Mouse (Mus musculus): Measurements from ENCODE around the gene Rps3.
"Not testable (repeated sequence)": the region's sequence is repeated elsewhere in the genome, so short reads cannot be mapped to it uniquely, and the experiment has no call there.

The Rps3 gene

DNA sequence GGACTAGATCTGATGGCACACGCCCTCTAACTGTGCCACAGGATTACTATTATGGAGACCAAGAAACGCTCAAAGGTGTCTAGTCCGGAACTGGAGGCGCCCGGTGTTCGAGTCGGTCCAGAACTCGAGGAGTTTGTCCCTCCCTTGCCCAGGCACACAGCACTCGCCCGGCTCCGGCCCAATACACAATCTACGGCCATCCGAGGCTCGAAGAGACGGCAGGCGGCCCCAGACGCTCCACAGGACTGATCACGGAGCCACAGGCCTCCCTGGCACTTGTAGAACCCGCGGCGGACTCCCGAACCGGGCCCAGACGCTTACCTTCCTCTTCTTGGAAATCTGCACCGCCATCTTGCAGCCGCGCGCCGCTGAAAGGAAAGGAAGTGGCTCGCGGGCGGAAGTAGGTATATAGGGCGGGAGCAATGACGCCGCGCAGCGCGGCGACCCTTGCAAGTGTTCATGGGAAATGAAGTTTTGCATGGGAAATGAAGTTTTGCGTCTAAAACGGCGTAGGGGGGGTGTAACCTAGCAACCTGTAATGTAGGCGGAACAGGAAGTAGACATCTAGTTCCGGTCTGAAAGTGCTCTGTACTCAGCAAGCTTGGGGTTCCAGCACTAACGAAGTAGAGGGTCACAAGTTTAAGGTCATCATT lies at the start of gene Rps3:
Gene Rps3 (minus strand): TSS at position 468 of the 653 bp plus-strand sequence.
- peak; percentile 95 for DNase-seq

DNA sequence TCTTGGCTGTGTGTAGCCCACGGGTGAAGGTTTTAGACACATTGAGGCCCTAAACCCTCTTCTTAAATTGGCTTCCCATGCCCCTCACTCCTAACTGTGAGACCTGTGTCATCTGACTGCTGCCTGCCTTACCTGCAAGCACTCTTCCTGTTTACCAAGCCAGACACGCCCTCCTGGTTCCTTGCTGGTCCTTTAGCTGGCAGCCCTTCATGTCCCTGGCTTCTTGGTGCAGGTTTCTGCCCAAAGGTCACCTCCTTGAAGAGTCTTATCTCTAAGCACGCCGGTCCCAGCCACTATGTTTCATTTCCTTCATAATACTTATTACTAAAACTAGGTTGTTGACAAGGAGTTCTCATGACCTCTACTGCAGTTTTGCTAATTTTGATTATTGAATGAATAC lies 49.0 kb upstream of the Rps3 start:
- no peak for DNase-seq

DNA sequence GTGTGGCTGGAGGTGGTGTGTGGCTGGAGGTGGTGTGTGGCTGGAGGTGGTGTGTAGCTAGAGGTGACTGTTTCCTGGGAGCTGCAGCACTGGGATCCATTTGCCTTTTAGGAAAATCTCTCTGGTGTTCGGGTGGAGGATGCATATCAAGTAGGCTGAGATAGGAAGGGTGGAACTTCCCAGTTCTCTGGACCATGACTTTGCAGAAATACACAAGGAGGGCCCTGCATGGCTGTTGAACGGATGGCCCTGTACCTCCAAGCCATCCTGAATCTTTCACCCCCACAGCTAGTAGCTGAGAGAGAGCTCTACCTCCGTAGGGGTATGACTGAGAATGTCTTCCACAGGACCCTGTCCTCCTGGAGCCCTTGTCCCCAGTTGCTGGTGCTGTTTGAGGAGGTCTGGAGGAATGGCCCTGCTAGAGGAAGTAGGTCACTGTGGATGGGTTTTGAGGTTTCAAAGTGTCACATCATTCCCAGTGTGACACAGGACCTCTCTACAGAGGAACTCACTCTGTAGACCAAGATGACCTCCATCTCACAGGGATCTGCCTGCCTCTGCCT lies 48.0 kb upstream of the Rps3 start:
- no peak for DNase-seq

DNA sequence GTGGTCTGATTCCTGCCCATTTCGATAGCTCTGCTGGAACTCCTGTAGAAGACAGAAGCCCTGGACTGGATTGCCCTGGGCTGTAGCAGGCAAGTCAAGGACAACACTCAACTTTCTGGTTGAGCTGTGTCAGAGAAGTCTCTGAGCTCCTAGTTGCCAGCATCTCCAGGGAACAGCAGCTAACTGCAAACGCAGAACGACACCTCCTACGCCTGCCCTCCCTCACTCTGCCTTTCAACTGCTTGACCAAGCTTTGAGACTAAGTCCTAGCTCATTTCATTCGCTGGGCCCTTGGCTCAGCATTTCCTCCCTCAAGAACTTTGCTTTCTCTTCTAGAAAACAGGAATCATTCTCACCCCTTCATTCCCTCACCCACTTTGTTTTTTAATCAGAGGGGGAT lies 45.9 kb upstream of the Rps3 start:
- DNase-seq, result no peak

DNA sequence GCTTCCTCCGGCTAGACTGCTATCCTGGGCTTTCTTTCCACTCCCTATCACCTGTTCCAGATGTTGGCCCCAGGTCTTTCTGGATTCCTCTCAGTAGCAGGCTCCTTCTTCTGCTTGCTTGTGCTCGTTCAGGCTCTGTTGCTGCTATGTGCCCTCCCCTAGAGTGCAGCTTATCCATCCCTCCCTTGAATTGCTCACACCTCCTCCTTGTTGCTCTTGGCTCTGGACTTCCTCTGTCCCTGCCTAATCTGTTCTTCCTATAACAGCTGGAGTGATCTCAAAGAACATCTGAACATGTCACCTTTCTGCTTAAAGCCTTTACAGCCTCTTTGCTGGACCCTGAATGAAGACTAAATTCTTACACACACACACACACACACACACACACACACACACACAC lies 45.0 kb upstream of the Rps3 start:
- DNase-seq, result no peak

DNA sequence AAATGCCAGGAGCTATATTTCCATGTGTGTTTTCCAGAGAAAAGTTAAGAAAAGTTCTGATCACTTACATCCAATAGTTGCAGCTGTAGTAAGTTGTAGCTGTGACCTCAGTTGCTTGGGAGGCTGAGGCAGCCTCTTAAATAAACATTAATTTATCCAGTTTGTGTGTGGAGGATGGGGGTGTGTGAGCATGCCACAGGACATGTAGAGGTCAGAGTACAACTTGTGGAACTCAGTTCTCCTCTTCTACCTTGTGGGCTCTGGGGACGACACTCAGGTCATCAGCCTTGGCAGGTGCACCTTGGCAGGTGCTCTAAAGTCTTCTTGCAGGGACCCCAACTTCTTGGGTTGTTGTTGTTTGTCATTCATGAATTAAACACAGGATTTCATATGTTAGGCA lies 40.3 kb upstream of the Rps3 start:
- no peak for DNase-seq

DNA sequence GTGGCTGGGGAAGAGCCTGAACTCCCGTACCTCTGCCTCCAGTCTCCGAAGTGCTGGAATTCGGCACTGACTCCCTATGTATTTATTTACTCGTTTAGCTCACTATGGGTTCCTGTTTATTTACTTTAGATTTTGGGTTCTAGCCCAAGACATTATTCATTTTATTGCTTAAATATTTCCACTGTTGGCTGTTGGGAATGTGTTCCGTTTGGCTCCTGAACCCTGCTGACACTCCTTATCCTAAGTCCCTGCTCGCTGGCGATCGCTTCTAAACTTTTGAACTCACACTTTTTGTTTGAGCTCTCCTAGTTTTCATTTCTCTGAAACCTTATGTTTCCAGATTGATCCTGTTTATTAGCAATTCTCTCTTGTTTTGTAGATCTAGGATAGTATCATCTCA lies 39.6 kb upstream of the Rps3 start:
- DNase-seq, result no peak

DNA sequence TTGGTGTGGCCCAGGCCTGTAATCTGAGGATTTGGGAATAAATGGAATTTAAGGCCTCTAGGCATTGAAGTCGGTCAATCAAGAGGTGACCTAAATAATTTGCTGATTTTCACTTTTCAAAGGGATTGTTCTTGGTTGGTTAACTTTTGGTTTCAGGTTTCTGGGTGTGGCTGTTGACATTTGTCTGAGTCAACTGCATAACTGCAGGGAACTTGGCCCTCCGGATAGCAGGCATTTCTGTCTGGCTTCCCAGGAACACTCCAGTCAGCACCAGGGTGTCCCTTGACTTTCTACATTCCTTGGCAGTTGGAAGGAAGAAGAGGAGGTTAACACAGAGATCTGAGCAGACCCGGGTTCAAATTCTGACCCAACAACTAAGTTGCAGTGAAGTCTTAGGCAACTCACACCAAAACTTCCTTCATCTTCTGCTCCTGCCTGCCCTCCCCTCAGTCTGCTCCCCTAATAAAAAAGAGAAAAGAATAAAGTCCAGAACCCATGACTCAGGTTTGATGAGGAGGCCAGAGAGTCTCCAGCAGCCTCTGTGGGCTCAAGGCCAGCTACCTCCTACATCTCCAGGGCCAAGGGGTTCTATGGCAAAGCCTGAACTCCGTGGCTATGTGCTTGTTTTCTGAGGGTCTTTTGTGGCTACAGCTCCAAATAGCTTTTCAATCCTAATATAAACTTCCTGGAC lies 35.6 kb upstream of the Rps3 start:
- no peak for DNase-seq

DNA sequence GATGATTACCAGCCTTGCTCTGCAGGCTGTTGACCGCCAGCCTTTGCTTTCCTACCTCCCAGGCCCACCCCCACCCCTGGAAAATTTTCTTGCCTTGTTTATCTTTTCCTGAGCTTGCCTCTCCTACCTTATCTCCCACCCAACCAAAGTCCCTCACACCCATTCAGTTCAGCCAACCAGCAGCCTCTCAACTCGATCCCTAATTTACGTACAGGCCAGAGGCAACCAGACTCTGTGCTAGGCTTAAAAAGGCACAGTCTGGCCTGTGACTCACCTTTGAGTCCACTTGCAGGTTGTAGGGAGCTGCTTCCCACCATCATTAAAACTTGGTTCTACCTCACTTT lies 33.2 kb upstream of the Rps3 start:
- DNase-seq, result no peak

DNA sequence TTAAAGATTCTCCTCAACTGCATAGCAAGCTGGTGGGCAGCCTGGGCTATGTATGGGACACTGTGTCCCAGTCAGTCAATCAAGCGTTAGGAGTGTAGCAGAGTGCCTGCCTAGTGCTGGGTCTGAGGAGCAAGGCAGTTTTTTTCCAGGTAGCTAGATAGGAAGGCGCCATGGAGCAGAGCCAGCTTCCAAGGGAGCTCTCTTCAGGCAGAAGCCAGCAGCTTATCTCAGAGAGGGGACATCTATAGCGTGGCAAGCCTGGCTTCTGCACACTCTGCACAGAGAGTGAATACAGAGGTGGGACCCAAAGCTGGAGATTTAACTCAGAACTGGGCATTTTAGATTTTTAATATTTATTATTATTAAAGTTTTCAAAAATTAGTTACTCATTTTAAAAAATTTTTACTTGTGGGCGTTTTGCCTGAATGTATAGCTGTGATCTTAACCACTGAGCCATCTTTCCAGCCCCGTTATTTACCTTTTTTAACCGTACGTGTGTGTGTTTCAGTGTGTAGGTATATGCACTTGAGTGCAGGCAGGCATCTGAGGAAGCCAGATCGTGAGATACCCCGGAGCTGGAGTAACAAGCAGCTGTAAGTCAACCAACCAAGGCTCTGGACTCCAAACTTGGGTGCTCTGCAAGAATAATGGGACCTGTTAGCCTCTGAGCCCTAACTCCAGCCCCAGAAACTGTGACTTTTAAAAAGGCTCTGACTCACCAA lies 32.7 kb upstream of the Rps3 start:
- DNase-seq, result no peak

DNA sequence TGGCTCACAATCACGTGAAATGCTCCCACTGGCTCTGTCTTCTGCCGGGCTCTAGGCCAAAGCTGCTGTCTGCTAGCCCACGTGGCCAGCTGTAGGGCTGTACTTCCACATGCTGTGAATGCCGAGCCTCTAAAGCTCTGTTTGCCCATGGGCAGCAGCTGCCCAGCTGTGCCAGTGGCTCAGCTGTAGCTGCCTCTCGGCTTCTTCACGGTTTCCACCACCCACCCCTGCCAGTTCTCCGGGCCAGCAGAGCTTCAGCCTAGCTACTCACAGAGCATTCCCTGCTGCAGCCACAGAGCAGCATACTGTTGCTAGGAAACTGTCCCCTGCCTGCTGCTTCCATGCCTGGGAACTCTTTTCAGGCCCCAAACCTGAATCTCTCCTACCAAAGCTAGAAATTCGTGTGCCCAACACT lies 26.6 kb upstream of the Rps3 start:
- no peak for DNase-seq

DNA sequence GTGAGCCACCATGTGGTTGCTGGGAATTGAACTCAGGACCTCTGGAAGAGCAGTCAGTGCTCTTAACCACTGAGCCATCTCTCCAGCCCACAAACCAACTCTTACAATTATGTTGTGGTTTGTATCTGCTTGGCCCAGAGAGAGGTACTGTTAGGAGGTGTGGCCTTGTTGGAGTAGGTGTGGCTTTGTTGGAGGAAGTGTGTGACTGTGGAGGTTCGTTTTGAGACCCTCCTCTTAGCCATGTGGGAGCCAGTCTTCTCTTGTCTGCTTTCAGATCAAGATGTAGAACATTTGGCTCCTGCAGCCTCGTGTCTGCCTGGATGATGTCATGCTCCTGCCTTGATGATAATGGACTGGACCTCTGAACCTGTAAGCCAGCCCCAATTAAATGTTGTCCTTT lies 24.6 kb upstream of the Rps3 start:
- not testable (repeated sequence) for DNase-seq

DNA sequence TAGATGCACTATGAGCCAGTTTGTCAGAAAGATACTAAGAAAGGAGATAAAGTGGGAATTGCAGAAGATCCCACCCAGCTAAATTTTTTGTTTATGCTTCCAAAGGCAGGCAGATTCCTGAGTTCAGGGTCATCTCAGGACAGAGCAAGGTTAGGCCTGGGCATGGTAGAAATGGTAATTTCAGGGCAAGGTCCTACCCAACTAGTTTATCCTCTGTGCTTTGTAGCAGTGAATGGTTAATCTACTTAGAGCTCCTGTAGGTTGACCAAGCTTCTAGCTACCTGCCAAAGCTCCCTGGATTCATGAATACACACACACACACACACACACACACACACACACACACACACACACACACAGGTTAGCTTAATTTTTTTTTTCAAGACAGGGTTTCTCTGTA lies 21.0 kb upstream of the Rps3 start:
- no peak for DNase-seq

DNA sequence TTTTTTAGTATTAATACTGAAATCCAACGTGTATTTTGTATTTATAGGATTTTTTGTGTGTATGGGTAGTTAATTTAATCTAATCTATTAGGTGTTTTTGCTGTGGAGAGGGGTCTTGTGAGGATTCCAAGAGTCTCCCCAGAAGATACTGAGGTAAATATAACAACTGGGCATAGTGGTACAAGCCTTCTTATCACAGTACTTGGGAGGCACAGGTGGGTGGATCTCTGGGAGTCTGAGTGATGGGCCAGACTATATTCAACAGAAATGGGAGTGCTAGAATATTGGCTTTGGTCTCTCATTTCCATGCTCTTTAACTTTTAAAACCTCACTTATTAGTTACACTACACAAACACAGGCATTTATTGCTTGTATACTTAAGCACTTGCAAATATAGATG lies 17.6 kb upstream of the Rps3 start:
- no peak for DNase-seq

DNA sequence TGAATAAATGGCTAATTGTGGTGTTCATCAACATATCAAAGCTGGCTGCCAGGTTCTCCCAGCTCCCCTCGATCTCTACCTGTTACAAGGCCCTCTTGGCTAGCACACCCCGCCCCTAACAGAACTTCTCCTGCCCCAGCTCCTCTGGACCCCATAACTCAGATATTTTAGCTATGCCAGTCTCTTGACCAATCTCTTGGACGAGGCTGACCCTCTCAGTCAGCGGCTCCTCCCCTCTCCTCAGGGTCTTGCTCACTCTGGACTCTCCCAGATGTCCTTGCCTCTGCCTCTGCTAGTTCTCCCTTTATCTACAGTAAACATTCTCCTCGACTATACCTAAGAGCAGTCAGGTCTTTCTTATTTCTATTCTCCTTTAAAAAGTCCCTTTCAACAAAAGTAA lies 17.1 kb upstream of the Rps3 start:
- DNase-seq, result no peak

DNA sequence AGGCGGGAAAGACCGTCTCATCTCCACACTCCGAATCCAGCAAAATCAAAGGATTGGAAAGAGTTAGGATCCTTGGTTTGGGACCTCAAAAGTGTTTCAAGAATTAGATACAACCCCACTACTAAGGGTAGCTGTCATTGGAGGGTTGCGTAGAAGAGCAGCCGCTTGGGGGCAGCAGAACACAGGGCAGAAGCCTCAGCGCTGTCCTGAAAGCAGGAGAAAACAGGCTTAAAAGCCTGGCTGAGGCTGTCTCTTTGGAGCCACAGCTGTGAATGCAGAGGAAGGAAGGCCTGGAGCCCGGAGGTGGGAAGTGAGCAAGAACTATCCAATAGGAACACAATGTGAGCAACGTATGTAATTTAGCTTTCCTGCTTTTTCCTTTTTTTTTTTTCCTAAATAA lies 16.7 kb upstream of the Rps3 start:
- DNase-seq, result peak; percentile 85

DNA sequence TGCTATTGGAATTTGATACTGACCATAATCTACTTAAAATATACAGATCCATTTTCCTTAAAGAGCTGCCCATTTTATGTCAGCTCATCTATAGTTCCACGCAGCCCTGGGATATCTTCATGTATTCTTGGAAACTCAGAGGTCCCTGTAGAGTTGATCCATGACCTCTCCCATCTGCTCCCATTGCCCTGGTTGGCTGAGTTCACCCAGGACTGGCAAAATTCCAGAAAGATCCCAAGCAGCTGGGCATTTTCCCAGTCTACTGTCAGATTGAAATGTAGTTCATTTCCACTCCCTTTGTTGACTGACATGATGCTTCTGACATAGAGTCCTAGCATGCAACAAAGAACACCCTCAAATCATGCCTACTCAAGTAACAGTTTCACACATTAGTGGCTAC lies 15.6 kb upstream of the Rps3 start:
- no peak for DNase-seq

DNA sequence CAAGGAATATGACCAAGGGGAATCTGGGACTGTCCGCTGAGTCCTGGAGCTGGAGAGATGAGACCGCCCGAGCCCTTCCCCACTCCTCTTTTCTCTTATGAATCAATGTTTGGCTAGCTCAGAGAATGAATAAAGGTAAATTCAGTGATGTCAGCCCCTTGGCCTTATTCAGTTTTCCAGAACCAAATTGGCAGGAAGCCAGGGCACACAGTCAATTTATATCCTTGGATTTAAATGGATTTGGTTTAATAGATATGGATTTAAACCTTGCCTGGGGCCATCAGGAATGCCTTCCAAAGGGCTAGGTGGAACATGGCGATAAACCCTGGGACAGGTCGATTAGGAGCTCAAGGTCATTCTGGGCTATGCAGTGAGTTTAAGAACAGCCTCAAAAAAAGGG lies 6.2 kb upstream of the Rps3 start:
- no peak for DNase-seq

DNA sequence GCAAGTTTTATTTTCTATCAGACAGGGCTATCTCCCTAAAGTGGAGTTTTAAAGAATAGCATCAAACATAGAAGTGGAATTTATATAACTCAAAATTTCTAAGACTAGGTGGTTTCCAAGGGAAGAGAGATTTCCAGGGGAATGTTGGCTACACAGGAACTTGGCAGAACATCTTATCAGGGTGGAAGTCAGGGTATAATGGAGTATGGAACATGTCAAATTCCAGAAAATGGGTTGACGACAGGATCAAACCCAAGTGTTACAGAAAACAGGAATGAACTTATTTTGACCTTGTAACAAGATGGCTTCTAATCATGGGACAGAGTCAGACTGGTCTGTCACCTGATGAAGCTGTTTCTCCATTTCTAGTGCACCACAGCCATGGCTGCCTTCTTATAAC lies 1.1 kb upstream of the Rps3 start:
- no peak for DNase-seq

DNA sequence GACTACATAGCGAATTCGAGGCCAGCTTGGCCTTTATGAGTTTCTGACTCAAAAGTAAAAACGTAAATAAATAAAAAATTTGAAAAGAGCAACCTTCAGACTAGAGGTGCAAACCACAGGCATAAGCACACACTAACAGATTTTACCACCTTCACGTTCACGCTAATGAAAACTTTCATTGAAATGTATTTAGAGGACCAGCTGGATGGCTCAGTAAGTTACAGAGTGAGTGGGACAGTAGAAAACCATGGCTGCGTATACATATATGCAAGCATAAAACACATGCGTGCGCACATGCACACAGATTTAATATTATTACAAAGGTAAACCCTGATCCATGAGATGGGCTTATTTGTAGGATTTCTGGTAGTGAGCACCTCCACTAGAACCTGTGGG lies 384 bp upstream of the Rps3 start:
- DNase-seq, result no peak

DNA sequence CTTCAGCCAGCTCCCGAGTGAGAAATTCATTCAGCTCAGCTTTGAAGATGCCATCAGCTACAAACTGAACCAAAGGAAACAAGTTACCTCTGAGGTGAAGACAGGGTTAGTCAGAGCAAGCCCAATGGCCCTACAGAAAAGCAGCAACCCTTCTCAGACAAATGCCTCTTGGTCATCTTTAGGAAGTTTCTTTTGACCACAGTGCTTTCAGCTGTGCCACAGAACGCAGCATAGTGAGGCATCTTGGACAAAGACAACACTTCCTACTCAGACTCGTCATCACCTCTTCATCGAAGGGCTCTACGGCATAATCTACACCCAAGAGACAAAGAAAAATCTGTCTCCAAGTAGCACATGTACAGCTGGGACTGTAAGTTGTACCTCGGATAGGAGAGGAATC lies 901 bp downstream of the Rps3 start:
- DNase-seq, result no peak

DNA sequence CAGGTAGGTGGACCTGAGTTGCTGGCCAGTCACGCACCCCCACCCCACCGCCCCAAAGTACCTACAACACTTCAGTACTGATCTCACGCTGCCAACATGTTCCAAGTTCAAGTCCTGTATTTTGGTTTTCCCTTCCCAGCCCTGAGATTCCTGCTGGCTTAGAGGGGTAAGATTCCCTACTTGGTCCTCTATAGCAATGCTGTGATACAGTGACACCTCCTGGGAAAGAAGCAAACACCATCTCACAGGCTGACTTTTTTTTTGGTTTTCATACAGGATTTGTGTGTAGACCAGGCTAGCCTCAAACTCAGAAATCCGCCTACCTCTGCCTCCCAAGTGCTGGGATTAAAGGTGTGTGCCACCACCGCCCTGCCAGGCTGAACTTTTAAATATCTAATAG lies 6.3 kb downstream of the Rps3 start:
- no peak for DNase-seq

DNA sequence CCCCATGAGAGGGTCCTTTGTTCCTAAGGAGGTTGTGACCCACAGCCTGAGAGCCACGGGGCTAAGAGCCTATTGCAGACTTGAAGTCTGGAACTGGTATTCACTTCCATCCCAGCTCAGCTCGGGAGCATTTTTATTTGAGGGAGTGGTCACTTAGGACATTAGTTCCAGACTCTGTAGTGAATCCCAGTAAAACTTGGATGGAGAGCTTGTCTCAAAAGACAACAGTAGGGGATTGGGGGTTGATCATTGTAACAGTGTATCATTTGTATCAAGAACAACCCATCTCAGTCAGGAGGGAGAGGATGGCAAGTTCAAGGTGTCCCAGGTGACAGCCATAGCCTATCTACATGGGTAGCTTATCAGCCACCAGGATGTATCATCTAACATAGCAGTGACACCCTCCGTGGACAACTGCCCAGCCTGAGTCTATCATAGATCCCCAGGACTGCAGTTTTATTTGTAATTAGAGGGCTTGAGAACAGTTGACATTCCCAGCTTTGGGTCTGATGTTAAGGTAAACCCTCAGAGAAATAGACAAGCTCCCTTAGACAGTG lies 6.9 kb downstream of the Rps3 start:
- DNase-seq, result no peak

DNA sequence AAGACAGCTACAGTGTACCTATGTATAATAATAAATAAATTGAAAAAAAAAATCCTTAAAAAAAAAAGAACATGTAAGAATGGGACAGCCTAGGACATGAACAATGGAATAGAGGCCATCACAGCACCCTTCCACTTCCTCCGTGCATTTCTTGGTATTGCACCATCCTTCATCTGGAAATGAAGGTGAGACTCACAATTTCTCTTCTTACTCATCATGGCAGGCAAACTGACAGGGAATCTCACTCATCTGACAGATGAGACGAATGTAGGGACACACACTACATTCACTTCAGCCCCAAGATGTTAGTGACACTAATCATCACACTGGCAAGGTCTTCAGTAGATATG lies 8.0 kb downstream of the Rps3 start:
- no peak for DNase-seq

Measured in thymus, postnatal 14 days (tissue).